Mouse (Mus musculus): ENCODE results near the gene Slc26a1. TPM values are rescaled to one million over a fixed set of nuclear protein-coding genes. Genes with fewer than 3 reads are reported as not detected.

Slc26a1 gene
- polyA plus RNA-seq (2017; shearing (Covaris generic)), result 0.11 TPM

DNA sequence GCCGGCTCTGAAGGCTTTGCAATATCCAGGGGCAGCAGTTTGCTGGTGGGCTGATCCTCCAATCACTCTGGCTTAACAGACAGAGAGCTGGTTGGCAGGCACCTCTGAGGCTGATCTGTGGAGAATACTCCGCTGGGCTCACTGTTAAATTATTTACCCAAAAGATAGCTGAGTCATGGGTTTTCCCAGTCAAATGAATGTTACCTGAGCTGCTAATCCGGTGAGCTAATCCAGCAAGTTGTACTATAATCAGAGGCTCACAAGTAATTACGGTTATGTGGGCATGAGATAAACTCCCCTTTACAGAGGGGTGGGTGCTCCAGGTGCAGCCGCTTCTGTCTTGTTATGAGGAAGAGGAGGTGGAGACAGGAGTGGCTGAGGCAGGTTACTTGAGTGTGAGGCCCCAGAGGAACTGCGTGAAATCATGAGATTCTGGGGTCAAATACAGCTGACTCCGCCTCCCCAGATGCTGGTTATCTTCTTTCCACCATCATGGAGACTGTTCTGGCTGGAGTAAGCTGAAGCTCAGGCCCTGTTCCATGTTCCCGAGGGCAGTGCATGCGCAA is at the start of gene Slc26a1:
TSS of gene Slc26a1 (minus strand) at position 319 of the 566 bp plus-strand sequence.

DNA sequence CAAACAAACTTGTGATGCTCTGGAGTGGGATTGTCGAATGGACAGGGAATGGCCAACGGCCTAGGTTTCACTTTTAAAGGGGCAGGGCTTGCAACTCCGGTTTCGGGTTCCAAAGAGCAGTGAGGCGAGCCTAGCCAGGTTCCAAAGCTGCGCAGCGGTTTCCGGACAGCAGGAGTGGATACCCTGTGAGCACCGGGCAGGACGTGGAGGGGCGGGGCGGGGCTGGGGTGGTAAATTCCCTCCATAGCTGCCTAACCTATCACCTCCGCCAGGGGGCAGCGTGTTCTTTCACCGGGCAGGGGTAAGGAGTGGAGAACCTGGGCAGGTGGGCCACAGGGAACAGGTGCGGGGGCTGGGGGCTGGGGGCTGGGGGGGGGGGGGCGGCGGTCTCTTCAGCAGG is 16.9 kb upstream of the Slc26a1 start, which contains the start of gene Fgfrl1:
TSS of gene Fgfrl1 (plus strand) at position 112 of the 400 bp plus-strand sequence.

GRCm38 (mm10) chr5:108668977-108669936 is 6.1 kb downstream of the Slc26a1 start, which contains the start of gene Dgkq:
Gene Dgkq (minus strand): TSS chr5:108669672.

GRCm38 (mm10) chr5:108659698-108660631 is 15.4 kb downstream of the Slc26a1 start, which contains the start of gene Idua:
Gene Idua (plus strand): TSS chr5:108660331.

DNA sequence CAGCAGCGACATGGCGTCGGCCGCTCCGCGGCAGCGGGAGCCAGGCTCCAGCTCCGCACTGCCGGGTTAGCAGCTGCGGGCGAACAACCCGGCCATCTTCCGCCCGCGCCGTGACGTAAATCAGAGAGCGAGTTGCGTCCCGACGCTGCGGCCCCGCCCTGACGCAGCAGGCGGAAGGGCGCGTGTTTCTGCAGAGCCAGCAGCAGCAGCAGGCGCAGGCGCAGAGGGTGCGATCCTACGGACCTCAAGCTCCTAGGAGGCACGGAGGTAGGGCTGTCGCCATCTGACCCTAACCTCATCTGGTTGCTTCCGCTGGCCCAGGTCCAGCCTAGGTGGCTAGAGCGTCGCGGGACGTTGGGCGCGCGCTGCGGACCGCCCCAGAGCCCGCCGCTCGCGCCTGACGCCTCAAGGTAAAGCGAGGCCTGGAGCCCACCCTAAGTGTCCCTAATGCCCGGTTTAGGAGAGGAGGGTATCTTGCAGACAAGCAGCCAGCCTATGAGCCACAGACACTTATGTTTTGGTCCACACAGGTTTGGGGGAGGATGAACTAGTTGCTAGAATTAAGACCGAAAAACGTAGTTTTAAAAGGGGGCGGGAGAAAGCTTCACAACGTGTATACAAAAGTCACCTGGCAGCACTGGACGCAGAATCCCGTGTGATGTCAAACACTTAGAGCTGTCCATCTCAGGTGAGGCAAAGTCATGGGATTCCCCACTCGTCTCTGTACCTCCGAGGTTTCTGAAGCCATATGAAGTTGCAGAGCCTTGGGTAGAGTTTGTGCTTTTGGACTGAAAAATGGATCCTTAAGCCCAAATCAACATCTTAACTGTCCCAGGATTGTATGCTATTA is 45.5 kb downstream of the Slc26a1 start, which contains the start of the genes Gak and Tmem175:
TSS of gene Gak (minus strand) at position 122 of the 850 bp plus-strand sequence.
TSS of gene Tmem175 (plus strand) at position 137 of the 850 bp plus-strand sequence.

Other genes with a start within 250 kb of the Slc26a1 start
- gene Atp5k, start 241.1 kb downstream of the Slc26a1 start, polyA plus RNA-seq (2017; shearing (Covaris generic)), result 207 TPM
- gene Mfsd7a, start 226.7 kb downstream of the Slc26a1 start, polyA plus RNA-seq (2017; shearing (Covaris generic)), result not detected
- gene Pcgf3, start 214.3 kb downstream of the Slc26a1 start, polyA plus RNA-seq (2017; shearing (Covaris generic)), result 14.5 TPM
- gene Cplx1, start 125.5 kb downstream of the Slc26a1 start, polyA plus RNA-seq (2017; shearing (Covaris generic)), result not detected
- gene Gak, start 45.8 kb downstream of the Slc26a1 start, polyA plus RNA-seq (2017; shearing (Covaris generic)), result 110 TPM
- gene Tmem175, start 45.8 kb downstream of the Slc26a1 start, polyA plus RNA-seq (2017; shearing (Covaris generic)), result 48.3 TPM
- gene Idua, start 15.2 kb downstream of the Slc26a1 start, polyA plus RNA-seq (2017; shearing (Covaris generic)), result 49.9 TPM
- gene Dgkq, start 5.9 kb downstream of the Slc26a1 start, polyA plus RNA-seq (2017; shearing (Covaris generic)), result 13.0 TPM
- not detected for gene Fgfrl1, start 16.8 kb upstream of the Slc26a1 start, polyA plus RNA-seq (2017; shearing (Covaris generic))
- not detected for gene Rnf212, start 99.4 kb upstream of the Slc26a1 start, polyA plus RNA-seq (2017; shearing (Covaris generic))
- gene Tmed11, start 119.8 kb upstream of the Slc26a1 start, polyA plus RNA-seq (2017; shearing (Covaris generic)), result not detected
- not detected for gene Vmn2r8, start 133.3 kb upstream of the Slc26a1 start, polyA plus RNA-seq (2017; shearing (Covaris generic))
- not detected for gene Vmn2r9, start 177.0 kb upstream of the Slc26a1 start, polyA plus RNA-seq (2017; shearing (Covaris generic))

Measured in CD4-positive, CD25-positive, alpha-beta regulatory T cell, adult 9 weeks (primary cell).